24 mouse cellular contexts compared by ENCODE assay signal in the genomic region with DNA sequence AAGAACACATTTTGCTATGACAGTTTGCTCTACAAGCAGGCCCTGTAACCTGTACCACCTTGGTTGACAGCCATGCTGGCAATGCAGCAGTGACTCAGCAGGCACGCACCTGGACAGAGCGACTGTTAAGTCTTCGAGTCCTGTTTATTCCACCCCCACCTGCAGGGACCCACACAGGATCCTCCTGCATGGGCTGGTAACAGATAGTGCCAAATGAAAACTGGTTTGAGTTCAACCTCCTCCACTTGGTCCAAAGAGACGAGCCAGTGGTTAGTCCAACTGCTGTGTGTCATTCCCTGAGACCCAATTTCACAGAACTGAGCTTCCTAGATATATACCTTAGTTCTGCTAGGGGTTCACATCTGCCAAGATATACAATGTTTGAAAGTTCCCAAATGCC. TPM values are rescaled to one million over a fixed set of nuclear protein-coding genes. Genes with fewer than 3 reads are reported as not detected.
DNase-seq lines count a peak whose midpoint lies in the region; ATAC-seq and TF ChIP-seq lines count a peak whose summit lies in the region.
"Had no signal": no experiment of that assay in that cellular context is flagged by ENCODE, and none has a peak within 500 bp of the region (broad histone marks: within the 10 kb centered on the region; RNA-seq: fewer than 3 reads in every experiment).

No protein-coding gene starts in this region.

- 88% methylated on average over 4 of the region's 4 CpGs for WGBS in heart, postnatal 0 days
- WGBS in limb, embryonic 14.5 days, result 86% methylated on average over 4 of the region's 4 CpGs
- 98% methylated on average over 4 of the region's 4 CpGs for WGBS in hindbrain, embryonic 16.5 days

- H3K4me1 ChIP-seq in heart, postnatal 0 days (ENCODE audit: control insufficient read depth, insufficient read depth), result peaks cover 61% of the 10 kb centered on the region
- H3K4me1 ChIP-seq in megakaryocyte, embryonic 14.5 days, result peaks cover 87% of the 10 kb centered on the region
- peaks cover 17% of the 10 kb centered on the region for H3K4me1 ChIP-seq in limb, embryonic 14.5 days (ENCODE audit: control insufficient read depth, insufficient read depth, low read length)
- H3K4me1 ChIP-seq in hindbrain, embryonic 16.5 days (ENCODE audit: control insufficient read depth, insufficient read depth, low read depth, low read length), result peaks cover 23% of the 10 kb centered on the region

- H3K4me3 ChIP-seq in heart, postnatal 0 days (ENCODE audit: low read depth, low read length), result no peak overlapping the region
- peak overlapping the region; percentile 75 for H3K4me3 ChIP-seq in megakaryocyte, embryonic 14.5 days (replicated peaks)
- no peak overlapping the region for H3K4me3 ChIP-seq in limb, embryonic 14.5 days (replicated peaks; ENCODE audit: low read length)
- no peak overlapping the region for H3K4me3 ChIP-seq in hindbrain, embryonic 16.5 days (ENCODE audit: low read length)
- H3K4me3 ChIP-seq: embryonic facial prominence, embryonic 13.5 days; forebrain, embryonic 10.5 days; hindbrain, embryonic 12.5 days; liver, embryonic 12.5 days; midbrain, embryonic 13.5 days; neural tube, embryonic 13.5 days had no signal

- 0 out of 2 replicates have a peak overlapping the region, but pooled peaks have one; percentile 51 for H3K27ac ChIP-seq in heart, postnatal 0 days (ENCODE audit: low read depth)
- H3K27ac ChIP-seq in limb, embryonic 14.5 days (replicated peaks; ENCODE audit: low read depth, low read length), result peak overlapping the region; percentile 52; the same call in 1 of the 2 replicates
- no peak overlapping the region for H3K27ac ChIP-seq in hindbrain, embryonic 16.5 days (ENCODE audit: low read depth, low read length)
- H3K27ac ChIP-seq: embryonic facial prominence, embryonic 13.5 days; forebrain, embryonic 10.5 days; hindbrain, embryonic 12.5 days; liver, embryonic 12.5 days; midbrain, embryonic 13.5 days; neural tube, embryonic 13.5 days had no signal

- no peak for TF ChIP-seq CTCF in heart, postnatal 0 days (IDR thresholded peaks at IDR 0.05; ENCODE audit: low read depth)

- H3K9ac ChIP-seq in heart, postnatal 0 days (replicated peaks; ENCODE audit: low read depth, low read length), result no peak overlapping the region
- no peak overlapping the region for H3K9ac ChIP-seq in limb, embryonic 14.5 days (ENCODE audit: low read depth, low read length, severe bottlenecking)
- no peak overlapping the region for H3K9ac ChIP-seq in hindbrain, embryonic 16.5 days (ENCODE audit: low read depth, low read length)
- H3K9ac ChIP-seq: embryonic facial prominence, embryonic 13.5 days; hindbrain, embryonic 12.5 days; liver, embryonic 12.5 days; liver, postnatal 0 days had no signal

- TF ChIP-seq EP300 in heart, postnatal 0 days (IDR thresholded peaks at IDR 0.05; ENCODE audit: low read depth), result no peak

- H3K36me3 ChIP-seq in heart, postnatal 0 days (replicated peaks; ENCODE audit: control insufficient read depth, insufficient read depth, low read length), result peaks cover 48% of the 10 kb centered on the region
- peaks cover 78% of the 10 kb centered on the region for H3K36me3 ChIP-seq in megakaryocyte, embryonic 14.5 days (replicated peaks; ENCODE audit: low read length)
- H3K36me3 ChIP-seq in limb, embryonic 14.5 days (ENCODE audit: control insufficient read depth, insufficient read depth, low read length), result peaks cover 38% of the 10 kb centered on the region
- H3K36me3 ChIP-seq in hindbrain, embryonic 16.5 days (ENCODE audit: control insufficient read depth, insufficient read depth, low read length), result peaks cover 3% of the 10 kb centered on the region

- H3K4me2 ChIP-seq in heart, postnatal 0 days (ENCODE audit: low read depth, low read length), result no peak overlapping the region
- no peak overlapping the region for H3K4me2 ChIP-seq in limb, embryonic 14.5 days (replicated peaks; ENCODE audit: low read depth, low read length, severe bottlenecking)
- H3K4me2 ChIP-seq in hindbrain, embryonic 16.5 days (ENCODE audit: low read length), result no peak overlapping the region
- H3K4me2 ChIP-seq: embryonic facial prominence, embryonic 13.5 days; hindbrain, embryonic 12.5 days; liver, embryonic 12.5 days; midbrain, embryonic 13.5 days; neural tube, embryonic 13.5 days had no signal

- ATAC-seq in heart, postnatal 0 days (ENCODE audit: insufficient read depth, low read depth), result no peak
- ATAC-seq in megakaryocyte, adult 5-6 weeks (ENCODE audit: poor library complexity, severe bottlenecking), result no peak
- ATAC-seq in limb, embryonic 14.5 days (ENCODE audit: low FRiP score, low read depth), result no peak
- no peak for ATAC-seq in hindbrain, embryonic 16.5 days
- ATAC-seq: forebrain, embryonic 16.5 days; liver, embryonic 12.5 days; liver, postnatal 0 days; midbrain, embryonic 13.5 days had no signal

- no peak for DNase-seq in heart, postnatal 0 days (ENCODE audit: low spot score)
- DNase-seq in heart, postnatal 10 days, result no peak
- peak; percentile 66 for DNase-seq in cerebellum, adult 9-10 months
- no peak for DNase-seq in limb, embryonic 14.5 days (ENCODE audit: low spot score)
- DNase-seq: adrenal gland, postnatal 25 days; B cell, adult 2 months; gastrocnemius, postnatal 10 days; heart, postnatal 36 days; kidney, adult 11 months; kidney, postnatal 25 days; liver, postnatal 0 days; lung, postnatal 36 days; thymus, adult 2 months; thymus, postnatal 4 days had no signal

- H3K9me3 ChIP-seq in heart, postnatal 0 days (replicated peaks; ENCODE audit: control insufficient read depth, low read length), result no peaks in the 10 kb centered on the region
- no peaks in the 10 kb centered on the region for H3K9me3 ChIP-seq in megakaryocyte, embryonic 14.5 days
- no peaks in the 10 kb centered on the region for H3K9me3 ChIP-seq in limb, embryonic 14.5 days (ENCODE audit: control insufficient read depth, low read length)
- no peaks in the 10 kb centered on the region for H3K9me3 ChIP-seq in hindbrain, embryonic 16.5 days (ENCODE audit: control insufficient read depth, low read length)
- H3K9me3 ChIP-seq: embryonic facial prominence, embryonic 13.5 days; forebrain, embryonic 10.5 days; hindbrain, embryonic 12.5 days; liver, embryonic 12.5 days; midbrain, embryonic 13.5 days; neural tube, embryonic 13.5 days had no signal

- intact Hi-C loops in heart, postnatal 10 days (cut with DNase I), result no loop called here

- TF ChIP-seq POLR2A in limb, embryonic 14.5 days (IDR thresholded peaks at IDR 0.05; ENCODE audit: borderline replicate concordance, extremely low read depth, insufficient read depth, insufficient read length), result no peak

- no peaks in the 10 kb centered on the region for H3K27me3 ChIP-seq in heart, postnatal 0 days (ENCODE audit: control insufficient read depth, insufficient read depth, low read length)
- H3K27me3 ChIP-seq in megakaryocyte, embryonic 14.5 days (replicated peaks), result no peaks in the 10 kb centered on the region
- H3K27me3 ChIP-seq in limb, embryonic 14.5 days (ENCODE audit: control insufficient read depth, insufficient read depth, low read length), result no peaks in the 10 kb centered on the region
- no peaks in the 10 kb centered on the region for H3K27me3 ChIP-seq in hindbrain, embryonic 16.5 days (replicated peaks; ENCODE audit: control insufficient read depth, insufficient read depth, low read length)
- H3K27me3 ChIP-seq: embryonic facial prominence, embryonic 13.5 days; hindbrain, embryonic 12.5 days; liver, embryonic 12.5 days; midbrain, embryonic 13.5 days; neural tube, embryonic 13.5 days had no signal

RNA-seq across cellular contexts. Expression of gene Wdr1, which starts 5.2 kb away (rescaled TPM):
- 306 and 324 TPM in 2 replicates for total RNA-seq in heart, postnatal 0 days (2014; rRNA removed; ENCODE audit: low replicate concordance)
- 145 and 171 TPM in 2 replicates for polyA plus RNA-seq in heart, postnatal 0 days (2015; fragmentation: Nextera tagmentation; extraction: Ambion mirVana)
- total RNA-seq in heart, postnatal 10 days (2021), result 100 to 1,000 TPM; 184 to 188 TPM
- 69.3 and 92.0 TPM in 2 replicates for polyA plus RNA-seq in megakaryocyte, embryonic 14.5 days (2012; ENCODE audit: insufficient read depth, low replicate concordance)
- total RNA-seq in megakaryocyte, adult 5-6 weeks (2015), result 236 and 293 TPM in 2 replicates
- 418 and 442 TPM in 2 replicates for total RNA-seq in megakaryocyte, adult 5-6 weeks (2017)
- 136 and 143 TPM in 2 replicates for polyA plus RNA-seq in limb, embryonic 14.5 days (2012; rRNA removed)
- polyA plus RNA-seq in limb, embryonic 14.5 days (2014; fragmentation: Nextera tagmentation; extraction: Ambion mirVana), result 231 and 246 TPM in 2 replicates
- 202 and 210 TPM in 2 replicates for polyA plus RNA-seq in hindbrain, embryonic 16.5 days (2015; fragmentation: Nextera tagmentation; extraction: Ambion mirVana)

RNA-seq across cellular contexts. Expression of gene Slc2a9, which starts 54.9 kb away (rescaled TPM):
- total RNA-seq in heart, postnatal 0 days (2014; rRNA removed; ENCODE audit: low replicate concordance), result 0.23 and 4.3 TPM in 2 replicates
- 0.61 and 0.74 TPM in 2 replicates for polyA plus RNA-seq in heart, postnatal 0 days (2015; fragmentation: Nextera tagmentation; extraction: Ambion mirVana)
- 1 to 10 TPM; 2.2 to 2.8 TPM for total RNA-seq in heart, postnatal 10 days (2021)
- polyA plus RNA-seq in megakaryocyte, embryonic 14.5 days (2012; ENCODE audit: insufficient read depth, low replicate concordance), result 0.91 and 1.1 TPM in 2 replicates
- total RNA-seq in megakaryocyte, adult 5-6 weeks (2015), result 3.9 and 7.3 TPM in 2 replicates
- total RNA-seq in megakaryocyte, adult 5-6 weeks (2017), result 7.8 and 9.2 TPM in 2 replicates
- 0.51 and 0.85 TPM in 2 replicates for polyA plus RNA-seq in limb, embryonic 14.5 days (2012; rRNA removed)
- polyA plus RNA-seq in limb, embryonic 14.5 days (2014; fragmentation: Nextera tagmentation; extraction: Ambion mirVana), result 0.57 and 0.66 TPM in 2 replicates
- polyA plus RNA-seq in hindbrain, embryonic 16.5 days (2015; fragmentation: Nextera tagmentation; extraction: Ambion mirVana), result 0.44 and 0.77 TPM in 2 replicates
